Mouse (Mus musculus): ENCODE measurements around the gene Pdzph1. TPM values are rescaled to one million over a fixed set of nuclear protein-coding genes. Genes with fewer than 3 reads are reported as not detected.
A peak's percentile ranks its signal among the peaks of the same experiment; 100 is the strongest.

The Pdzph1 gene
- polyA plus RNA-seq (2015; fragmentation: Nextera tagmentation; extraction: Ambion mirVana): not detected in 2 replicates

DNA sequence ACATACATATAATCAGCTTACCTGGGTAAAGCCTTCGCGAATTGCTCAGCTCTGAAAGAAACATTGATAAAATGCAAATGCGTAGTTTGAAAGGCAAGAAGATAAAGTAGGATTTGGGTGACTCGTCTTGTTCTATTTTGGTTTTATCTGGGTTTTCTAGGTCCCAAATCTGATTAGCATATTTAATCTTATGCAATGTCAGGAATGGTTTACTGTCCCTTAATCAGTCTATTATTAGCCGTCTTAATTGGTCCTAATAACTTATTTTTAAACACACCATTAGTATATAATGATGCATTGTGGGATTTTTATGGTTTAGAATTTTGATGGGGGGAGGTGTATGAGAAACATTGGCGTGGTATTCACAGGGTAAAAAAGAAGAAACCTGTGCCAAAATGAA lies at the start of gene Pdzph1:
Gene Pdzph1, minus strand, starts transcription at position 101 of the 400 bp plus-strand sequence.
- Histone ChIP-seq H3K4me1 (no peaks in the 10 kb centered on the region), H3K9me3 (no peaks in the 10 kb centered on the region), H3K27me3 (no peaks in the 10 kb centered on the region), H3K4me3 (no peak within 1 kb of the TSS), H3K4me2 (no peak within 1 kb of the TSS), H3K36me3 (no peaks in the 10 kb centered on the region), H3K9ac (no peak within 1 kb of the TSS), H3K27ac (no peak within 1 kb of the TSS)
- no peak for ATAC-seq (ENCODE audit: insufficient number of reproducible peaks, low FRiP score, low TSS enrichment, low read depth)
- 78% methylated on average over 6 of the region's 6 CpGs for WGBS

DNA sequence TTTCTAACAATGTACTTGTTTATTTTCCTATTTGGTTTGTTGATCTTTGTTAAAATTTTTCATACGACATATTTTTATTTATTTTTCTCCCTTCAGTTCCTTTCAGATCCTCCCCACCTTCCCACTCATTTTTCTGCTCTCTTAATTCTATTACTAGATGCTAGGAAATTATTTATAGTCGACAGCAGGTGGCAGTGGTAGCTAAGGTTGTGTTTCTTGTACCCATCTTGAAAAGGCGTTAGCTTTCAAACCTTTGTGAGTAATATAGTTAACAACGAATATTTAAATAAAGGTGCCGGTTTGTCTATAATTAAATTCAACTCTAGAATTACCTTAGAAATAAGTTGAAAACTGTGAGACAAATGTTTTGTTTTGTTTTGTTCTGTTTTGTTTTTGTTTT lies 48.6 kb upstream of the Pdzph1 start:
- H3K4me1 ChIP-seq: no peaks in the 10 kb centered on the region
- no peaks in the 10 kb centered on the region for H3K36me3 ChIP-seq
- H3K27me3 ChIP-seq: no peaks in the 10 kb centered on the region
- ATAC-seq (ENCODE audit: insufficient number of reproducible peaks, low FRiP score, low TSS enrichment, low read depth): no peak
- H3K27ac ChIP-seq: no peak overlapping the region
- 30% methylated on average over 5 of the region's 5 CpGs for WGBS
- no peak overlapping the region for H3K4me3 ChIP-seq
- no peak overlapping the region for H3K4me2 ChIP-seq
- no peak overlapping the region for H3K9ac ChIP-seq
- no peaks in the 10 kb centered on the region for H3K9me3 ChIP-seq

DNA sequence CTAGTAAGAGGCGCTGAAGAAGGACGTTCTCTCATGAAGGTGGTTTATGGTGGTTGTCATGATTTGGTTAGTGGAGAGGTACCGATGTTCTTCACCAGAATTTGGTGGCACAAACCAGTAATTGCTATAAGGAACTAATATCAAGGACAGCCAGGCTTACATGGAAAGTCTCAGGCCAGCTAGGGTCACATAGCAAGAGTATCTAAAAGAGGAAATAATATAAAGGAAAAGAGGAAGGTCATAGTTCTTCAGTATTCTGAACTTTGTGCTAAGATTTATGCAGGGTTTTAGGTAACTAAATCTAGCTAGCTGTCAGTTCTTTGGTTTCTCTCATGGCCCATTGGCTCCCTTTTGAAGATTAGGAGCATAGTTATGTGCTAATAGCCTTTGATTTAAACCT lies 42.3 kb upstream of the Pdzph1 start:
- Histone ChIP-seq H3K4me3 (no peak overlapping the region), H3K27ac (no peak overlapping the region), H3K27me3 (no peaks in the 10 kb centered on the region), H3K9ac (no peak overlapping the region), H3K4me2 (no peak overlapping the region), H3K9me3 (no peaks in the 10 kb centered on the region), H3K4me1 (no peaks in the 10 kb centered on the region), H3K36me3 (no peaks in the 10 kb centered on the region)
- ATAC-seq (ENCODE audit: insufficient number of reproducible peaks, low FRiP score, low TSS enrichment, low read depth): no peak
- WGBS: 87% methylated on average over 3 of the region's 3 CpGs

DNA sequence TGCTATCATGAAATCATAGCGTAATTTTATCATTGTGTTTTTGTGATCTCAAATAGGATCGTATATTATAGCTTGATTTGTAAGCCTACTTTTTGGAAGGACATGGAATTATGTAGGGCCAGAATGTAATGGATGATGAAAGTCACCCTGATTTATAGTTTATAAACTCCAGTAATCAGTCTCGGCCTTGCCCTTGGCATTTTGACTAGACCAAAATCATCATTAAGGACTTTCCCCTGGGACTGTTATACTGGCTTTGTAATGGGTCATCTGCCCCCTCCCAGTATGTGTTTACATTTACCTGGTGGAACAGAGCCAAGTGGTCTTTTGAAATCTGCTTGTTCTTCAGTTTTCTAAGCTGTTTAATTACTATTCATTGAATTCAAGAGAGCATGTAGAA lies 35.2 kb upstream of the Pdzph1 start:
- 59% methylated on average over 3 of the region's 3 CpGs for WGBS
- Histone ChIP-seq H3K4me1 (no peaks in the 10 kb centered on the region), H3K9ac (no peak overlapping the region), H3K4me2 (no peak overlapping the region), H3K27me3 (no peaks in the 10 kb centered on the region), H3K4me3 (no peak overlapping the region), H3K9me3 (no peaks in the 10 kb centered on the region), H3K36me3 (no peaks in the 10 kb centered on the region), H3K27ac (no peak overlapping the region)
- no peak for ATAC-seq (ENCODE audit: insufficient number of reproducible peaks, low FRiP score, low TSS enrichment, low read depth)

DNA sequence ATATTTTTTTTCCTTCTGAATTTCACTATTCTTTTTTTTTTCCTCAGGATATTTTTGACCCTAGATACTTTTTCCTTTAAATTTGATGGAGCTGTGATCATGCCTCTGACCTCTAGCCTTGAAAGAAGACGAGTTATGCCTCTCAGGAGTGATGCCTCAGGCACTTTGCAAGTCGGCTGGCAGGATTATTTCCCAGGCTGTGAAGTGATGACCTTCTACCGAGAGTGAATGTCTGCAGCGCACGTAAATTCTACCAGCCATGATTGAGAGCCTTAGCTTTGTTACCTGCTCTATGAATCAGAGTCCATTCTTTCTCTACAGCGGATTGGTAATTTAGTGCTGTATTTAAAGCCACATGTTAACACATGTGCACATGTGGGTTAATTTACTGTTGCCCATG lies 33.3 kb upstream of the Pdzph1 start:
- H3K27ac ChIP-seq: no peak overlapping the region
- H3K4me1 ChIP-seq: no peaks in the 10 kb centered on the region
- H3K27me3 ChIP-seq: no peaks in the 10 kb centered on the region
- H3K9me3 ChIP-seq: no peaks in the 10 kb centered on the region
- no peak overlapping the region for H3K9ac ChIP-seq
- H3K36me3 ChIP-seq: no peaks in the 10 kb centered on the region
- H3K4me3 ChIP-seq: no peak overlapping the region
- WGBS: 34% methylated on average over 6 of the region's 6 CpGs
- H3K4me2 ChIP-seq: no peak overlapping the region
- no peak for ATAC-seq (ENCODE audit: insufficient number of reproducible peaks, low FRiP score, low TSS enrichment, low read depth)

DNA sequence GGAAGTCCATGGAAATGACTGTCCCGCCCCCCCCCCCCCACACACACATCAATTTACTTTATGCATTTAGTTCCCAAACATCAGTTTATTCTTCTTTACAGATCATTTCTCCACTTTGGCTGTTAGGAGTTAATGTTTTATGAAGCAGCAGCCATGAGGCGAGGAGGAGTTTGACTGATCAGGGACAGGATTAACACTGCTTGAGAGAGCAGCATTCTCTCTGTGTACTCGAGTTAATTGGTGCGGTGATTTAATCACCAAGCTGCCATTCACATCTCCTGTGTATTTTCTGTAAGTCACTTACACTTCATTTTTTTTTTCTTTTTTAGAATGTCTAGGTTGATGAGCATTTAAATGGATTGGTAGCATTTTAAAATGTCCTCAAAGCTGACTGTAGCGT lies 32.8 kb upstream of the Pdzph1 start:
- no peak overlapping the region for H3K9ac ChIP-seq
- no peaks in the 10 kb centered on the region for H3K4me1 ChIP-seq
- no peak for ATAC-seq (ENCODE audit: insufficient number of reproducible peaks, low FRiP score, low TSS enrichment, low read depth)
- no peaks in the 10 kb centered on the region for H3K27me3 ChIP-seq
- WGBS: 52% methylated on average over 4 of the region's 5 CpGs
- no peaks in the 10 kb centered on the region for H3K36me3 ChIP-seq
- no peak overlapping the region for H3K4me3 ChIP-seq
- H3K9me3 ChIP-seq: no peaks in the 10 kb centered on the region
- H3K27ac ChIP-seq: no peak overlapping the region
- H3K4me2 ChIP-seq: no peak overlapping the region

DNA sequence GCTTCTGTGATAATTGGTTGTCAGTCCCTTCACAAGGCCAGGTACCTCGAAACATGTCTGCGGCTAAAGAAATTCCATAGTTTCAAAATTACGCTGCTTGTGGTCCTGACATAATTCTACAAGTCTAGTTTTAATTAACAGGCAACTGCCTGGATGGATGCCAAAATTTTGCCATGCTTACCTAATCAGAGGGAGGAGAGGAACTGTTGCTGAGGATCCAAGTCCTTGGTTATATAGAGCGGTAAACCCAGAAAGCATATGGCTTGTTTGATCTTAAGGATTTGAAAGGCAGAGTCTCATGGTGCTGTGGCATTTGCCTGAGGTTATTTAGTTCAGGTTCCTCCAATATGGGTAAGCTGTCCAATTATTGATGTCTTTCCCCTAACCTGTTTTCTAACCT lies 27.5 kb upstream of the Pdzph1 start:
- no peak overlapping the region for H3K9ac ChIP-seq
- H3K27me3 ChIP-seq: no peaks in the 10 kb centered on the region
- H3K4me1 ChIP-seq: no peaks in the 10 kb centered on the region
- ATAC-seq (ENCODE audit: insufficient number of reproducible peaks, low FRiP score, low TSS enrichment, low read depth): no peak
- no peaks in the 10 kb centered on the region for H3K9me3 ChIP-seq
- 46% methylated on average over 4 of the region's 4 CpGs for WGBS
- no peaks in the 10 kb centered on the region for H3K36me3 ChIP-seq
- H3K27ac ChIP-seq: no peak overlapping the region
- H3K4me2 ChIP-seq: no peak overlapping the region
- H3K4me3 ChIP-seq: no peak overlapping the region

DNA sequence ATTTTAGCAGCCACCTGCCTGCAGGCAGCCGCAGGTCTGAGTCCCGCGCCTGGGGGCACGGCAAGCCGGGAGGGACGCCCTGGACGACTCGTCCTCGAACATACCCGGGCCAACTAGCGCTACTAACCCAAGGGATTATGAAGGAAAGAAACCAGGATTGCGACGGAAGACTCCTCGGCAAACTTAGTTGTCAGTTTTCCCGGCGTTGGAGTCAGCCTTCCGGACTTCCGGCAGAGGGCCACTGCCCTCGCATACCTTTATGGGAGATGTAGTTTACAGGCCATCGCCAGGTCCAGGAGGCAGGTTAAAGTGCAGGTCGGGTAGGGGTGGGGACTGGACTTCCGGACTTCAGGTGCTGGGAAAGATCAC lies 21.9 kb upstream of the Pdzph1 start, which contains the start of gene Nudt12:
Gene Nudt12, minus strand, starts transcription at position 282 of the 369 bp plus-strand sequence.
- Histone ChIP-seq H3K27me3 (no peaks in the 10 kb centered on the region), H3K36me3 (no peaks in the 10 kb centered on the region), H3K4me3 (peak within 1 kb of the TSS; percentile 52), H3K4me1 (no peaks in the 10 kb centered on the region), H3K27ac (no peak within 1 kb of the TSS), H3K9ac (peak within 1 kb of the TSS; percentile 7; the same call in 1 of the 2 replicates), H3K4me2 (peak within 1 kb of the TSS; percentile 64), H3K9me3 (no peaks in the 10 kb centered on the region)
- under 1% methylated on average over 22 of the region's 22 CpGs for WGBS
- ATAC-seq (ENCODE audit: insufficient number of reproducible peaks, low FRiP score, low TSS enrichment, low read depth): no peak

DNA sequence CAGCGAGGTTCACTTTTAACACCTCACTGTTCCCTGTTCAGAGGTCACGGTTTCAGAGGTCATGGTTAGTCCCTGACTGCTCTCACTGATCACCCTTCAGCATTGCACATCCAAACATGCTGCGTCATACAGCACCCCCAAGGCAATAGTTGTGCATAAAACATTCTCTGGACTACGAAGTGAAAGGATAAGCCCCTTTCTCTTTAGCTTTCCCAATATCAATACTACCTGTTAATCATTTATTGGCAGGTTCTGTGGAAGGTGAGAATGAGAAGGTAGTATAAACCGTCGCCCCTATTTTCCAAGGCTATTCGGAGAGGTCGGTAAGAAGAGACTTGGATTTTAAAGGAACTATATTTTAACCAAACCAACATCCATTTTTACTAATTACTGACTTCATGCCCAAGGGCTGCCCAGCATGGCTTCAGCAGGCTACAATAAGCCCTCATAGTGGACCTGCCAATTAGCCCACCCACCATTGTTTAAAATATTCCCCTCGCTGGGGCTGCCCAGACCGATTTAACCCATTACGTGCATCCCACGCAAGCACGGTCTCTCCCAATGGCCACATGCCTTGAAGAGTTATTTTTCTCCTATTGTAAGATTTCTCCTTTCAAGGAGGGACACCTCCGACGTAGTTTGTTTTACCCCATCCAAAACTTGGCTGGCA lies 21.4 kb upstream of the Pdzph1 start:
- Histone ChIP-seq H3K27me3 (no peaks in the 10 kb centered on the region), H3K36me3 (no peaks in the 10 kb centered on the region), H3K27ac (no peak overlapping the region), H3K4me2 (peak overlapping the region; percentile 64), H3K9ac (peak overlapping the region; percentile 7; the same call in 1 of the 2 replicates), H3K4me1 (no peaks in the 10 kb centered on the region), H3K9me3 (no peaks in the 10 kb centered on the region), H3K4me3 (peak overlapping the region; percentile 52)
- ATAC-seq (ENCODE audit: insufficient number of reproducible peaks, low FRiP score, low TSS enrichment, low read depth): no peak
- WGBS: 12% methylated on average over 15 of the region's 15 CpGs

DNA sequence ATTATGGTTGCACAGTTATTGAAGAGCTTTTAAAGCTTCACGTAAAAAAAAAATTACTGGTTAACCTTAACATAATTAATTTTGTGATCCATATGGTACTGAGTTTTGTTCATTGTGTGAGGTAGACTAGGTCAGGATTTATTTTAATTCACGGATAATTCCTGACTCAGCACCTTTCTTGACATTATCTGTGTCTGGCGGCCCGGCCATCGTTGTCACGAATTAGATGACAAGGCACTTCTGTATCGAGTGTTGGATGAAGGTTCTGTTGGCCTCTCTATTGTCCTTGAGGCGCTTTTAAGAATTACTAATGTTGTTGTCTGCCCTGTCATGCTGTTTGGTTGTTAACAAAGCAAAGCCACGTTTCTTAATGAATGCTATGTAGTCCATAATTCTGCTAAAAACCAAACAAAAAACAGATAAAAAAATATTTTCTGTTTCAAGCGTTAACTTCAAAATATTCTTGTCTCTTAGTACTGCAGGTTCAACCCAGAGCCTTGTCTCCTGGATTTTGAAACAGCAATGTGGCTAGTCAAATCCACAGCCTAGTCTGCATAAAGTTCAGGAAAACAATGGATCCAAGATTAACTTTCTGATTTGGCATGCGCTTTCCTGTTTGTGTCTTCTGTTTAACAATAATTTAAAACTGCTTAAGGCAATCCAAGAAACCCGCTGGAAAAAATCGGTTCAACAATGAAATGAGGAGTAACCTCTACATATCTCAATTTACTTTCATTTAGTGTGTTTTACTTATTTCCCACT lies 20.6 kb upstream of the Pdzph1 start:
- 70% methylated on average over 13 of the region's 13 CpGs for WGBS

DNA sequence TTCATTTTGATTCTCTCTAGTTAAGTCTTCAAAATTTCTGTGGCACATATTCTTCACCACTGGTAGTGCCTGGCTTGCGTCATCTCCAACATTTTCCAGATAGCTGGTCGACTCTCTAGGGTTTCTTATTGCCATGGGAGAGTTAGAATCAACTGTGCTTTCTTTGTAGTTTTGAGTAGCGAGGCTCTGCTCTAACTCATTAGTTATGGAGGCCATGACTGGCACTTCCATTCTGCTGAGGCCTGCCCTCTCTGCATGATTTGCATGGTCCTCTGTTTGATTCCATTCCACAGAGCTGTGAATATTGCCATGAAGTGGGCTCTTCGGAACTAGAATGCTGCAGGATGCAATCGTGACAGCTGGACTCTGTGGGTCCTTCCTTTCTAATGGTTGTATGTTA lies 17.9 kb downstream of the Pdzph1 start:
- WGBS: 67% methylated on average over 5 of the region's 5 CpGs
- H3K9me3 ChIP-seq: no peaks in the 10 kb centered on the region
- ATAC-seq (ENCODE audit: insufficient number of reproducible peaks, low FRiP score, low TSS enrichment, low read depth): no peak
- no peaks in the 10 kb centered on the region for H3K36me3 ChIP-seq
- H3K4me1 ChIP-seq: no peaks in the 10 kb centered on the region
- H3K27ac ChIP-seq: no peak overlapping the region
- no peak overlapping the region for H3K4me3 ChIP-seq
- H3K4me2 ChIP-seq: no peak overlapping the region
- H3K9ac ChIP-seq: no peak overlapping the region
- H3K27me3 ChIP-seq: no peaks in the 10 kb centered on the region

More for the DNA sequence above, 20.6 kb upstream of the Pdzph1 start:
- ATAC-seq (ENCODE audit: insufficient number of reproducible peaks, low FRiP score, low TSS enrichment, low read depth): no peak
- Histone ChIP-seq H3K27ac (no peak overlapping the region), H3K36me3 (no peaks in the 10 kb centered on the region), H3K4me2 (no peak overlapping the region), H3K4me1 (no peaks in the 10 kb centered on the region), H3K9me3 (no peaks in the 10 kb centered on the region), H3K9ac (no peak overlapping the region), H3K27me3 (no peaks in the 10 kb centered on the region), H3K4me3 (no peak overlapping the region)

DNA sequence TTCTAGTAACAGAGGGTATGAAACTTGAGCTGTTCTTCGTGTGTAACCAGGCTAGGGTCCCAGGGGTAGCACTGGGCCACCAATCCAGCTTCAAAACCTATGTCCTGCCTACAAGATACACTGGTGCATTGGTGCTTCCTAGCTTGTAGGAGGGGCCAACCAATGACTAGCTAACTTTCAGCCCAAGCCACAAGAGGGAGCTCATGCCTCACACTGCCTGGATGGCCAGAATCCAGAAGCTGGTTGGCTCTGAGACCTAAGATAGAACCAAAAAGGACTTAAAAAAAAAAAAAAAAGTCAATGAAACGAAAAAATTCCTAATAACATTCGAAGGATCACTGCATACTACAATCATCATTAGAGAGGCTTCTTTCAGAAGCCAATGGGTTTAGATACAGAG lies 31.3 kb downstream of the Pdzph1 start:
- no peaks in the 10 kb centered on the region for H3K9me3 ChIP-seq
- no peak overlapping the region for H3K4me2 ChIP-seq
- no peaks in the 10 kb centered on the region for H3K27me3 ChIP-seq
- H3K27ac ChIP-seq: no peak overlapping the region
- ATAC-seq (ENCODE audit: insufficient number of reproducible peaks, low FRiP score, low TSS enrichment, low read depth): no peak
- 26% methylated on average over 3 of the region's 3 CpGs for WGBS
- no peak overlapping the region for H3K4me3 ChIP-seq
- no peak overlapping the region for H3K9ac ChIP-seq
- no peaks in the 10 kb centered on the region for H3K36me3 ChIP-seq
- H3K4me1 ChIP-seq: no peaks in the 10 kb centered on the region
